Mouse (Mus musculus): ENCODE results near the gene Sez6.

DNA sequence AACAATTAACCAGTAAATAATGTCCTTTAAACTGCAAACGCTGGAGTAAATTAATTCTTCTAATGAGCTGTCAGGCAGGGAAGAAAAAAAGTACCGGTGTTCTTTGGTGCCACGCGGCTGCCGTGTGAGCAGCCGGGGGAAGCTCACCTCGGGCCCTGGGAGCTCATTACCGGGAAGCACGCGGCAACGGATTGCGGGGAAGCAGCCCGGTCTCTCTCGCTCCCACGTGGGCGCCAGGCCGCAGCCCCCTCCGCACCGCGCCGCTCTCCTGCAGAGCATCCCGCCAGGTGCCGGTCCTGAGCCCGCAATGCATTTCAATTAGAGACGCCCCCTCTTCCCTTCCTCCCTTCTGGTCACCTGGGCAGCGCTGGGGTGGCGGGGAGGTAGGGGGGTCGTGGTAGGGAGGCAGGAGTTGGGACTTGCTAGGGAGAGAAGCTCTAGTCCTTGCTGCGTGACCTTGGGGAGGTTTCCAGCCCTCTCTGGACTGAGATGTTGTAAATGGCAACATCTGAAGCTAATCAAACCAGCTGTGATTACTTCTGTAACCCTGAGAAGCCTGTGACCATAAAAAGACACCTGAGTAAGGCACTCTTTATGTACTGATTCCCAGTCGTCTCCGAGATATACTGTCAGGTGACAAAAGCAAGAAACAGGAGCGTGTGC is 15.9 kb upstream of the Sez6 start:
- no peak for TF ChIP-seq CTCF (IDR thresholded peaks at IDR 0.05; ENCODE audit: low read depth, low read length)
- no peak for TF ChIP-seq POLR2A (IDR thresholded peaks at IDR 0.05; ENCODE audit: extremely low read depth, insufficient read depth, low read length)

Data from liver, adult 2 months (tissue).